Mouse (Mus musculus) fat pad, adult 2 months (tissue): Measurements from ENCODE around the gene Tmem101.
"Not testable (repeated sequence)": the region's sequence is repeated elsewhere in the genome, so short reads cannot be mapped to it uniquely, and the experiment has no call there.

Source experiments
- DNase-seq: peaks from one replicate; pipeline ENCODE4 v3.0.0-alpha.2; 2011; ENCODE audit warnings: low read depth, low spot score; ENCODE audit errors: extremely low read depth

Tmem101 gene

DNA sequence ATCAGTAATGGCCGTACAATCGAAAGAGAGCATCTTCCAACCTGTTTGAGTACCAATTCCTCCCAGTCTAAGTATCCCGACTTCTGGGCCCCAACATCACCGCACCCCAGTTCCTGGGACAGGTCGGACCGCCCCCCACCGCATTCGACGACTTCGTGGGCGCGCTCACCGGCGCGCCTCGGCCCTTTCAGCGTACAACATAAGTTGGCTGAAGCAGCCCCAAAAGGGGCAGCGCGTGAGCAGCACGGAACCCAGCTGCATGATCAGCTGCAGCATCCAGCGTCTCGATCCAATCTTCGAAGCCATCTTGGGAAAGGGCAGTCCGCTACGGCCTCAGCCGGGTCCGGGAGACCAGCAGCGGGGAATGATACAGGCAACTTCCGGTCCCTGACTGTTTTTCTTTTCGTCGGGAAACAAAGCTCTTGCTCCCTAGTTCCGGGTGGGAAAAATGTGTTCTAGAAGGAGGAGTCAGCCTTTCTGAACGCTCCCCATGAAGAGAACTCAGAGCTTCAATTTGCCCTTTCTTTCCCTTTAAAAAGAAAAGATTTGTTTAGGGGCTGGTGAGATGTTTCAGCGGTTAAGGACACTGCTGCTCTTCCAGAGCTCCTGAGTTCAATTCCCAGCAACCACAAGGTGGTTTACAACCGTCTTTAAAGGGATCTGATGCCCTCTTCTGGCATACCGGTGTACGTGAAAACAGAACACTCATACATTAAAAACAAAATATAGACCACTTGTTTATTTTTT lies at the start of gene Tmem101:
Gene Tmem101, minus strand, starts transcription at position 366 of the 747 bp plus-strand sequence.
- DNase-seq: peak; percentile 61

DNA sequence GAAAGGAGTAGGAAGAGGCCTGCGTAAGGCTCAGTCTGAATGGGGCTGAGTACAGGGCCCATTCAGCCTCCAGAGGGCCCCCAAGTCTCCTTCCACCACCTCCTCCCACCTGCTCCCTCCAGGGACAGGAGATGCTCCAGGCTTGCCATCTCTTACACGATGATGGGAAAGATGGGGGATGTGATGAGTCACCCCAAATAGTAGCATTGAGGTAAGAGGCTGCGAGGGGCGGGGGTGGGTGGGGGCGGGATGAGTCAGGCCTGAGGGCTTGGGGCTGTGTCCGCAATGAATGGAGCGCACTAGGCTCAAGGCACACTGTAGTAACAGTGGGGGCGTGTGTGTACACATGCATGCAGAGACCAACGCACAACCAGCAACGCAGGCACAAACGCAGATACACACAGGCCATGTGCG lies 45.2 kb upstream of the Tmem101 start:
- no peak for DNase-seq

- no peak for DNase-seq
Measured at GRCm38 (mm10) chr11:102199856-102200255, 43.7 kb upstream of the Tmem101 start.

DNA sequence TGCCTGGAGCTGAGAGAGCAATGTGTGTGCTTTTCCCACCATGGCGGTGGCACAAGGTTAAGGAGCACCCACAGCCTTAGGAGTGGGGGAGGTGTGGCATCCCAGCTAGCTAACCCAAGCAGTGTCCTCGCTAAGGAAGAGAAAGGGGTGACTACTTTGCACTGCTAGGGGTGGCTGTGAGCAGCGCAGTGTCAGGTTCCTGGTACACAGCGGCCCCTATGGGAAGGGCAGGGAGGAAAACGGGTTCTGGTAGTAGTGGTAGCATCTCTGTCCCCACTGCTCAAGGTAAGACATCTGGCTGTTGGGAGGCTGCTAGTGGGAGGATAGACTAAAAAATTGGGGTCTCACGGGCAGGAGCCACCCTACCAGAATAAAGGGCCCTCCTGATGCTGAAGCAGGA lies 42.0 kb upstream of the Tmem101 start:
- no peak for DNase-seq

- DNase-seq: no peak
Measured at GRCm38 (mm10) chr11:102196018-102196797, 40.0 kb upstream of the Tmem101 start.

GRCm38 (mm10) chr11:102193657-102194440 lies 37.6 kb upstream of the Tmem101 start:
- DNase-seq: no peak

GRCm38 (mm10) chr11:102190848-102191247 lies 34.6 kb upstream of the Tmem101 start:
- no peak for DNase-seq

GRCm38 (mm10) chr11:102189461-102190436 lies 33.5 kb upstream of the Tmem101 start, which contains the start of gene G6pc3:
Gene G6pc3, plus strand, starts transcription at chr11:102189620.
- no peak for DNase-seq

DNA sequence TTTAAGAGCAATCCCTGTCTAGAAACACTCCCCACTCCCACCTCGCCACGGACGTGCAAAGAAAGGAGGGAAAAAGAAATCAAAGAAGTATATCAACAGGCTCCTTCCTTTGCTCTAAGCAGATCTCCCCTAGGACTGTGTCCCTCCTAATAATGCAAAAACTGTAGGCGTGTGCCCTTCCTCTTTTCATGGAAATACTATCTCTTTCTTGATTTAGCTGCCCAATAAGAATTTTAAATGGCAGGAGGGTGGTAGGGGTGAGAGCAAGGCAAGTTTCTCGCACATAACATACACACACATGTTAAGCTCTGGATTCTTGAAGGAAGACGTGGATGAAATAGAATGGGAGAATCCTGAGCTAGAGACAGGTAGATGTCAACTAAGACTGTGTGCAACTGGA lies 32.8 kb upstream of the Tmem101 start:
- DNase-seq: no peak

- DNase-seq: no peak
Measured at GRCm38 (mm10) chr11:102186235-102186634, 30.0 kb upstream of the Tmem101 start.

GRCm38 (mm10) chr11:102185677-102186076 lies 29.5 kb upstream of the Tmem101 start:
- DNase-seq: no peak

- no peak for DNase-seq
Measured at GRCm38 (mm10) chr11:102184646-102185495, 28.7 kb upstream of the Tmem101 start, which contains the start of gene Lsm12. Gene Lsm12, minus strand, starts transcription at chr11:102185296.

DNA sequence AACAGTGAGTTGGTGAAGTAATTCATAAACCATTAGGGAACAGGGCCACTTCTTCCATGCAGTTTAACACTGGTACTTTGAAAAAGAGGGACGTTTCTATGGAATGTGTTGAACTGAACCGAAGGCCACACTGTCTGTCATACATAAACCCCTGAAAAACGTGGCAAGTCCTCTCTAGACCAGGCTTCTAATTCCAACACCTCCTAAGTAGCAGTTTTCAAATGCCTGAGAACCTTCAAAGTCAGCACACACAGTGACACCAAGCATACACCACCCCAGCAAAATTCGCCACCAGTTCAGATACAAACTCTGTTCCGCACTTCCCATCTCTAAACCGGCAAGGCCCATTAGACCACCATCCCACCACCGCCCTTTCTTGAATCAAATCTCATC lies 28.0 kb upstream of the Tmem101 start:
- DNase-seq: no peak

GRCm38 (mm10) chr11:102179836-102180235 lies 23.6 kb upstream of the Tmem101 start:
- no peak for DNase-seq

DNA sequence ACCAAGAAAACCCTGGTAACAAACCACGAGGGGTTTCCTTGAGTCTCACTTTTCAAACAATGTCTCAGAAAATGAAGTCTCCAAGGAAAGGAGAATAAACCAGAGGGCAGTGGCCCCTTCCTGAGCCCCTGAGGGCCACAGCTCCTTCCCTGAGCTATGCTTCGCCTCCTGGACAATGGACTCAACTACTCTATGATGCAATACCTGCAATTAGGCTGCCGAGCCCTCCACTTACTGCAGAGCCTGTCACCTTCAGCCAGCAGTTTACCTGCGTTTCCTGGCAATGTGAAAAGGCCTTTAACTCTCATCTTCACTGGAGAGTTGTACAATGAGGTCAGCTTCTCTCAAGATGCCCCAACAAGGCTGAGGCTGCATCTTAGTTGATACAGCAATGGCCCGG lies 12.5 kb upstream of the Tmem101 start:
- DNase-seq: no peak

DNA sequence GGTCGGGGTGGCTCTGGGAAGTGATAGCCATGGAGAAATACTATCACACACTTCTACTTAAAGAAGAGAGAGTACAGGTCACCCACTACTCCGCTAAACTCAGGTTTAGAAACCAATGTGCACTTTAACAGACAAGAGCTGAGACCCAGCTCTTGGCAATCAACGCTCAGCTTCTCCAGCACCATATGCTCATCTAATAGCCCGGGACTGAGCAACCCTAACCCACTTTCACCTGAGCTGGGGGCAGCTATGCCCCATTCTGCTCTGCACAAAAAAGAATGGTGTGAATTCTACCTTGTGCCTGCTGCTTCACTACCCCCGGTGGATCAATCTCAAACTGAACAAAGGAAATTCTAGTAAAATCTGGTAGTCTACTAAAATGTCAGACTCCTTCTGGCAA lies 11.3 kb upstream of the Tmem101 start:
- DNase-seq: no peak

DNA sequence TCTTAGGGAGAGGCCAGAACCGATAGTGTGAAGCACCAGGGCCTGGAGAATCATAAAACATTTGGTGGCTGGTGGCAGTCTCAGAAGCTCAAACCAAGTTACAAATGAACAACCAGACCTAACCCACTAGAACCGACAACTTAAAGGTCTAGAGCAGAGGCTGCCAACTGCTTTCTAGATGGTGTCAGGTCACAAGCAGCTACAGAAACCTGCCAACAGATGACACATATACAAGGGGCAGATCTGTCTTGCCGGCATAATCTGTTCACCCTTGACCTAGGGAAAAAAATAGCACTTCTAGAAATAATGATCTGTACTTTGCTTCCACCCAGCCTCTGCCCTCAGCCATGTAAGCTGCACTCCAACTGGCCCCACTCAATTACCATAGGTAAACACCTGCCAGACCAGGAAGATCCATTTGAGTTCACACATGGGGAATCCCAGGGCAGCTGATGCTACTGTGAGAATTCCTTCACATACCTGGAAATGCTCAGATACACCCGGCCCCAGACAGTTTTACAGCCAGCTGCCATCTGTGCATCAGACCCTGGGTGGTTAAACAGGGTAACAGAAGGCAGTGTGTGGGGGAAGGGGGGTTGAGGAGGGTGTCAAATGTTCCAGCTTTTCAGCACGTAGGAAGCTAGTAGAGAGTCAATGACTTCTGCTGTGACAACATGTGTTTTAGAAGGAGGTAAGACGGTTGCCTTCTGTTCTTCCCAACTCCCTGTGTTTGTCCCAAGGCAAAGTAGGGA lies 9.9 kb upstream of the Tmem101 start:
- DNase-seq: no peak

DNA sequence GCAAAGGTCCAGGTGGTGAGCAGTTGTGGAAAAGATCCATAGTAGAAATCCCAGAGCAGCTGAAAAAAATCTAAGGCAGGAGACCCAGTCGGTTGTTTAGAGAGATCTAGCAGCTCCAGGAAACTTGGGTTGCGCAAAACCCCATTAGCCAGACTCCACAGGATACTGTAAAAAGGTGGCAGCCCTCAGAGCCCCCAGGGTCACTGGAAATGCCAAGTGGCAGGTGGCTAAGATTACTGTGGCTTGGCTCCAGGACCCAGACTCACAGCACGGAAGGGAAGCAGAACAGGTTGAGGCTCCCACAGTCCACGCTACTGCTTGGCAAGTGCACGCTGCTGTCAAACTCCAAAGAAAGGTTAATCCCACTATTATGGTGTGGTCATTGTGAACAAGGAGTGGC lies 3.6 kb upstream of the Tmem101 start:
- DNase-seq: peak; percentile 73

GRCm38 (mm10) chr11:102158024-102158423 lies 1.8 kb upstream of the Tmem101 start:
- not testable (repeated sequence) for DNase-seq
